Mouse (Mus musculus) heart, embryonic 11.5 days (tissue): ENCODE data around the gene Spata9. TPM values are rescaled to one million over a fixed set of nuclear protein-coding genes. Genes with fewer than 3 reads are reported as not detected.

Source experiments
- ATAC-seq: fragments of 200-750 bp; cut with Nextera tagmentation; replicated peaks from 2 replicates; pipeline ENCODE4 v1.8.0; 2017; ENCODE audit warnings: moderate library complexity; ENCODE audit not compliant: insufficient number of reproducible peaks, low FRiP score, low TSS enrichment
- H3K27ac ChIP-seq: fragments of 300-500 bp; sonication (generic); 2 replicates; pipeline ENCODE4 v1.5.1; 2014; ENCODE audit warnings: mild to moderate bottlenecking, low read depth, low read length
- H3K27me3 ChIP-seq: fragments of 300-500 bp; sonication (generic); 2 replicates; pipeline ENCODE4 v1.6.1; 2014; ENCODE audit warnings: mild to moderate bottlenecking, low read length, mixed read lengths; ENCODE audit not compliant: control insufficient read depth, insufficient read depth
- H3K36me3 ChIP-seq: fragments of 300-500 bp; sonication (generic); 2 replicates; pipeline ENCODE4 v1.6.1; 2014; ENCODE audit warnings: mild to moderate bottlenecking, low read length, moderate library complexity, mixed read lengths; ENCODE audit not compliant: control insufficient read depth, insufficient read depth
- H3K4me1 ChIP-seq: fragments of 300-500 bp; sonication (generic); 2 replicates; pipeline ENCODE4 v1.6.1; 2014; ENCODE audit warnings: low read length; ENCODE audit not compliant: control insufficient read depth, insufficient read depth
- H3K4me2 ChIP-seq: fragments of 300-500 bp; sonication (generic); 2 replicates; pipeline ENCODE4 v1.6.1; 2014; ENCODE audit warnings: mild to moderate bottlenecking, moderate library complexity
- H3K4me3 ChIP-seq: fragments of 300-500 bp; sonication (generic); 2 replicates; pipeline ENCODE4 v1.5.1; 2014; ENCODE audit warnings: low read depth, low read length
- H3K9ac ChIP-seq: fragments of 300-500 bp; sonication (generic); 2 replicates; pipeline ENCODE4 v1.6.1; 2014; ENCODE audit warnings: mild to moderate bottlenecking, low read depth, low read length, moderate library complexity
- H3K9me3 ChIP-seq: fragments of 300-500 bp; sonication (generic); replicated peaks from 2 replicates; pipeline ENCODE4 v1.6.1; 2016; ENCODE audit warnings: low read length; ENCODE audit not compliant: control insufficient read depth
- WGBS: fragments of 180-500 bp; shearing (Covaris S2); extraction: QIAGEN DNeasy Blood & Tissue Kit; methylation state at CpG from one replicate; pipeline ENCODE4 v1.1.7; 2014; ENCODE audit not compliant: insufficient replicate concordance; 5-methylcytosine and 5-hydroxymethylcytosine counted together
- polyA plus RNA-seq: library from polyadenylated mRNA; unstranded; fragments of >200 nt; fragmentation: Nextera tagmentation; extraction: Ambion mirVana; gene quantifications from 2 replicates; pipeline ENCODE4 v1.2.1, GENCODE M21; 2014

Gene Spata9
- polyA plus RNA-seq, 1 experiment from 2014 or later = 0.20 TPM

GRCm38 (mm10) chr13:75974481-75974880 lies 7.5 kb downstream of the Spata9 start:
- Histone ChIP-seq H3K4me3 (no peak overlapping the region), H3K4me1 (no peaks in the 10 kb centered on the region), H3K36me3 (no peaks in the 10 kb centered on the region), H3K27ac (no peak overlapping the region), H3K4me2 (no peak overlapping the region), H3K9ac (no peak overlapping the region), H3K27me3 (no peaks in the 10 kb centered on the region), H3K9me3 (no peaks in the 10 kb centered on the region)
- no peak for ATAC-seq
- WGBS = 76% methylated on average over 2 of the region's 2 CpGs

DNA sequence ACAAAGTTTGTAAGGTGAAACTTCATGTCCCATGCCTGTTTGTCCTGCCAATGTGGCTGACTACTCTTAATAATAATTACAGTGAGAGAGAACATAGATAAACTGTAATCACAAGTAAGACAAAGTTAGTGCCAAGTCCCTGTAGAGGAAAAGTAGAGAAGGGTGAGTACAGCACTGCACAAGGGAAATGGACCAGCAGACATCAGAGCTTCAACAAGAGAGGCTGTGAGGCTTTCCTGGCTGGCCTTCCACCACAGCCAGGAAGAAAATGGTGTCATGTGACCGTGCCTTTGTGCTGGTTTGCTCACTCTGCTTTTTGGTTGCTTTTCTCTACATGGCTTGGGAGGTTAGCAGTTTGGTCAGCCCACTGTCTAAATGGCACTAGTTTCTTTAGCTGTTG lies 8.7 kb downstream of the Spata9 start:
- Histone ChIP-seq H3K27me3 (no peaks in the 10 kb centered on the region), H3K9me3 (no peaks in the 10 kb centered on the region), H3K9ac (no peak overlapping the region), H3K4me1 (no peaks in the 10 kb centered on the region), H3K4me3 (no peak overlapping the region), H3K4me2 (no peak overlapping the region), H3K36me3 (no peaks in the 10 kb centered on the region), H3K27ac (no peak overlapping the region)
- ATAC-seq = no peak
- WGBS = 43% methylated on average over 1 of the region's 1 CpGs

DNA sequence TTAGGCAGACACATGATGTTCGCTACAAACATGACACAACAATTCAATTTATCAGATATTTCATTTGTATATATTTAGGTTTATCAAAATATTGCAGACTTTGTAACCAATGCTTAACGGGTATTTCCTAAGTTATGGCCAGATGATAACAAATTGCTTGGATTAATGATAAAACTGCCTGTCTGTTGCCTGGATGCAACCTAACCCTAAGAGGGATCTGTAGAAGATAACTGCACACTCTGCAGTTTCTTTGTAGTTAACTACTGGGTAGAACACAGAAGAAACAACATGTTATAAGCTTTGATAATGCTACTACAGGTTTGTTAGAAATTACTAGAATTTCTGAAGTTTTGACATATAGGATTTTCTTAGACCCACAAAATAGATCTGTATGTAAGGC lies 9.3 kb downstream of the Spata9 start:
- no peak overlapping the region for H3K27ac ChIP-seq
- ATAC-seq = no peak
- H3K36me3 ChIP-seq = no peaks in the 10 kb centered on the region
- H3K9me3 ChIP-seq = no peaks in the 10 kb centered on the region
- H3K4me3 ChIP-seq = no peak overlapping the region
- H3K27me3 ChIP-seq = no peaks in the 10 kb centered on the region
- WGBS = 72% methylated on average over 2 of the region's 2 CpGs
- no peak overlapping the region for H3K9ac ChIP-seq
- H3K4me1 ChIP-seq = no peaks in the 10 kb centered on the region
- no peak overlapping the region for H3K4me2 ChIP-seq

GRCm38 (mm10) chr13:75976649-75977048 lies 9.7 kb downstream of the Spata9 start:
- Histone ChIP-seq H3K4me3 (no peak overlapping the region), H3K4me2 (no peak overlapping the region), H3K27ac (no peak overlapping the region), H3K36me3 (no peaks in the 10 kb centered on the region), H3K9ac (no peak overlapping the region), H3K4me1 (no peaks in the 10 kb centered on the region), H3K9me3 (no peaks in the 10 kb centered on the region), H3K27me3 (no peaks in the 10 kb centered on the region)
- WGBS = 74% methylated on average over 2 of the region's 2 CpGs
- ATAC-seq = no peak

GRCm38 (mm10) chr13:75981901-75982300 lies 15.0 kb downstream of the Spata9 start:
- H3K27ac ChIP-seq = no peak overlapping the region
- no peaks in the 10 kb centered on the region for H3K36me3 ChIP-seq
- no peak overlapping the region for H3K4me3 ChIP-seq
- no peak for ATAC-seq
- no peak overlapping the region for H3K9ac ChIP-seq
- no peaks in the 10 kb centered on the region for H3K4me1 ChIP-seq
- H3K4me2 ChIP-seq = no peak overlapping the region
- H3K27me3 ChIP-seq = no peaks in the 10 kb centered on the region
- no peaks in the 10 kb centered on the region for H3K9me3 ChIP-seq

DNA sequence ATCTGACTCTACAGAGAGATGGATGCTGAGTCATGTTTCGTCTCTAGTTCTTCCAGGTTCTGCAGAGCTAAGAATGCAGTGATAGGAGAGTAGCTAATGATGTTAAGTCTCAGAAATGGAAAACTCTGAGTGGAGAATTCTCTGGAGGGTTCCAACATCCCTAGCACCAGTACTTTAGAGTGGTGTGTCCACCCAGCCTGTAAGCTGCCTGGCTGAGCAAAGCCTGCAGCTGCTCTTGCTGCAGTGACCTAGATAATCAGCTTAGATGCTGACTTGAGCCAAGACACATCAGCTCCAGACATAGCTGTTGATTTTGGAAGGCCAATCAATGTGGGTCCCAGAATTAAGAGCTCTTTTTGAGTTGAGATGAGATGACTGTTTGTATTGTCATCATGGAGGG lies 21.1 kb downstream of the Spata9 start:
- H3K27me3 ChIP-seq = no peaks in the 10 kb centered on the region
- no peak overlapping the region for H3K4me3 ChIP-seq
- no peak overlapping the region for H3K27ac ChIP-seq
- H3K4me1 ChIP-seq = no peaks in the 10 kb centered on the region
- no peaks in the 10 kb centered on the region for H3K9me3 ChIP-seq
- no peak overlapping the region for H3K4me2 ChIP-seq
- no peaks in the 10 kb centered on the region for H3K36me3 ChIP-seq
- WGBS = 69% methylated on average over 1 of the region's 1 CpGs
- H3K9ac ChIP-seq = no peak overlapping the region
- ATAC-seq = no peak

GRCm38 (mm10) chr13:75992169-75993028 lies 25.4 kb downstream of the Spata9 start:
- no peak for ATAC-seq
- no peak overlapping the region for H3K4me3 ChIP-seq
- 71% methylated on average over 9 of the region's 9 CpGs for WGBS
- H3K4me1 ChIP-seq = no peaks in the 10 kb centered on the region
- H3K4me2 ChIP-seq = no peak overlapping the region
- H3K9me3 ChIP-seq = no peaks in the 10 kb centered on the region
- no peaks in the 10 kb centered on the region for H3K36me3 ChIP-seq
- H3K27me3 ChIP-seq = no peaks in the 10 kb centered on the region
- no peak overlapping the region for H3K27ac ChIP-seq
- no peak overlapping the region for H3K9ac ChIP-seq

GRCm38 (mm10) chr13:76003272-76003671 lies 36.3 kb downstream of the Spata9 start:
- 69% methylated on average over 3 of the region's 3 CpGs for whole genome bisulfite sequencing
- ATAC-seq = no peak
- no peaks in the 10 kb centered on the region for H3K4me1 ChIP-seq
- H3K4me3 ChIP-seq = no peak overlapping the region
- H3K36me3 ChIP-seq = no peaks in the 10 kb centered on the region
- no peak overlapping the region for H3K9ac ChIP-seq
- no peak overlapping the region for H3K4me2 ChIP-seq
- no peak overlapping the region for H3K27ac ChIP-seq
- H3K27me3 ChIP-seq = no peaks in the 10 kb centered on the region
- H3K9me3 ChIP-seq = no peaks in the 10 kb centered on the region

- no peaks in the 10 kb centered on the region for H3K36me3 ChIP-seq
- H3K9me3 ChIP-seq = no peaks in the 10 kb centered on the region
- no peaks in the 10 kb centered on the region for H3K27me3 ChIP-seq
- no peak for ATAC-seq
- no peak overlapping the region for H3K4me2 ChIP-seq
- peaks cover 3% of the 10 kb centered on the region for H3K4me1 ChIP-seq
- H3K9ac ChIP-seq = no peak overlapping the region
- no peak overlapping the region for H3K27ac ChIP-seq
- 54% methylated on average over 2 of the region's 2 CpGs for WGBS
- no peak overlapping the region for H3K4me3 ChIP-seq
Measured at GRCm38 (mm10) chr13:76014511-76014910, 47.6 kb downstream of the Spata9 start.
